Mouse (Mus musculus) frontal cortex, postnatal 36 days (tissue): Measurements from ENCODE around the gene Camta1.

Experiments
- DNase-seq, 2 experiments: peaks; one replicate each; pipeline ENCODE4 v3.0.0; 2022; ENCODE audit warnings: low spot score in 2 of 2

The Camta1 gene

GRCm38 (mm10) chr4:151263786-151264414 lies 597.8 kb downstream of the Camta1 start:
- DNase-seq, result no peak

GRCm38 (mm10) chr4:151263052-151263451 lies 598.6 kb downstream of the Camta1 start:
- DNase-seq, result no peak

GRCm38 (mm10) chr4:151256622-151257021 lies 605.1 kb downstream of the Camta1 start:
- no peak for DNase-seq

GRCm38 (mm10) chr4:151250824-151251223 lies 610.9 kb downstream of the Camta1 start:
- DNase-seq, result no peak

- DNase-seq, result no peak
These were observed 616.4 kb downstream of the Camta1 start for GRCm38 (mm10) chr4:151245068-151245797.

- DNase-seq, result no peak
These were observed 618.2 kb downstream of the Camta1 start for GRCm38 (mm10) chr4:151243445-151243844.

GRCm38 (mm10) chr4:151242751-151243150 lies 618.9 kb downstream of the Camta1 start:
- no peak for DNase-seq

- DNase-seq, result no peak
These were observed 621.2 kb downstream of the Camta1 start for GRCm38 (mm10) chr4:151240465-151240864.

GRCm38 (mm10) chr4:151238970-151239684 lies 622.5 kb downstream of the Camta1 start:
- peak in 1 of 2 experiments; percentile 40 for DNase-seq

- DNase-seq, result no peak
These were observed 624.2 kb downstream of the Camta1 start for GRCm38 (mm10) chr4:151237501-151237900.

GRCm38 (mm10) chr4:151234981-151235380 lies 626.7 kb downstream of the Camta1 start:
- DNase-seq, result no peak

GRCm38 (mm10) chr4:151232028-151232427 lies 629.6 kb downstream of the Camta1 start:
- no peak for DNase-seq

- DNase-seq, result no peak
These were observed 632.6 kb downstream of the Camta1 start for GRCm38 (mm10) chr4:151229073-151229472.

GRCm38 (mm10) chr4:151226496-151226895 lies 635.2 kb downstream of the Camta1 start:
- no peak for DNase-seq

- DNase-seq, result peak; percentile 62 to 75
These were observed 637.7 kb downstream of the Camta1 start for GRCm38 (mm10) chr4:151224017-151224416.

GRCm38 (mm10) chr4:151223263-151223996 lies 638.2 kb downstream of the Camta1 start:
- DNase-seq, result peak in 1 of 2 experiments; percentile 17

- no peak for DNase-seq
These were observed 639.0 kb downstream of the Camta1 start for GRCm38 (mm10) chr4:151222635-151223034.

- DNase-seq, result no peak
These were observed 645.0 kb downstream of the Camta1 start for GRCm38 (mm10) chr4:151216553-151217292.

GRCm38 (mm10) chr4:151215866-151216265 lies 645.8 kb downstream of the Camta1 start:
- DNase-seq, result no peak

GRCm38 (mm10) chr4:151215179-151215578 lies 646.5 kb downstream of the Camta1 start:
- peak in 1 of 2 experiments; percentile 11 for DNase-seq

GRCm38 (mm10) chr4:151213475-151213874 lies 648.2 kb downstream of the Camta1 start:
- no peak for DNase-seq
